14 mouse cellular contexts compared by ENCODE assay signal in the genomic region with DNA sequence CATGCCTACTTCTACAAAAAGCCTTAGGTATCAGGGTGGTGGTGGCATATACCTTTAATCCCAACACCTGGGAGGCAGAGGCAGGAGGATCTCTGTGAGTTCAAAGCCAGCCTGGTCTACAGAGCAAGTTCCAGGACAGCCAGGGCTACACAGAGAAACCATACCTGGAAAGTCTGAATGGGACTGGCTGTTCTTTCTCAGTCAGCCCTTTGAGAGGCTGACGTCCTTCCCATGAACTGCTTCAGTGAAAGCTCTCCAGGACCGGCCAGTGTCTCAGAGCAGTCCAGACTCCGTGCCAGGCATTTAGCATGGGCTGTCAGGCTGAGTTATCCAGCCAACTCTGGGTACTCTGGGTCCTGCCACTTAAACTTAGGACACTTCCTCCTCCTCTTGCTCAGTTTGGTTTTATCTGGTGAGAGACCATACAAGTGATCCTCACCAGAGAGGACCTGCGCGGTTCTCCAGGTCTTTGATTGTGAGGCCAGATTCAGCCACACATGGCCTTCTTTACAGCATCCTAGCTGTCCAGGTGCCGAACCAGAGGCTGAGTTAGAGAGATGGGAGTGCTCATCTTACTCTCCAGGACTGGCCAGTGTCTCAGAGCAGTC. TPM values are rescaled to one million over a fixed set of nuclear protein-coding genes. Genes with fewer than 3 reads are reported as not detected.
DNase-seq lines count a peak whose midpoint lies in the region; ATAC-seq and TF ChIP-seq lines count a peak whose summit lies in the region.
"Had no signal": no experiment of that assay in that cellular context is flagged by ENCODE, and none has a peak within 500 bp of the region (broad histone marks: within the 10 kb centered on the region; RNA-seq: fewer than 3 reads in every experiment).

No protein-coding gene starts in this region.

- no peak overlapping the region for H3K4me3 ChIP-seq in heart, embryonic 14.5 days (ENCODE audit: control insufficient read depth in 1 of 2, insufficient read depth in 1 of 2, low read depth in 1 of 2, low read length in 2 of 2)
- no peak overlapping the region for H3K4me3 ChIP-seq in lung, embryonic 16.5 days (ENCODE audit: low read length)
- H3K4me3 ChIP-seq in bone marrow macrophage, adult 2 months (ENCODE audit: insufficient read depth, low read length), result no peak overlapping the region
- no peak overlapping the region for H3K4me3 ChIP-seq in liver, postnatal 0 days (ENCODE audit: low read depth, low read length)
- no peak overlapping the region for H3K4me3 ChIP-seq in midbrain, postnatal 0 days (ENCODE audit: low read depth, low read length)
- no peak overlapping the region for H3K4me3 ChIP-seq in neural tube, embryonic 15.5 days (replicated peaks)
- H3K4me3 ChIP-seq: embryonic facial prominence, embryonic 15.5 days; forebrain, embryonic 15.5 days had no signal

- H3K4me1 ChIP-seq in heart, embryonic 14.5 days (ENCODE audit: control insufficient read depth in 2 of 2, insufficient read depth in 2 of 2, low read length in 2 of 2), result peaks cover 12 to 22% of the 10 kb centered on the region in 2 experiments
- H3K4me1 ChIP-seq in lung, embryonic 16.5 days (replicated peaks; ENCODE audit: control insufficient read depth, insufficient read depth, low read length), result peaks cover 9% of the 10 kb centered on the region; the same call in 1 of the 2 replicates
- peaks cover 42% of the 10 kb centered on the region for H3K4me1 ChIP-seq in bone marrow macrophage, adult 2 months (ENCODE audit: control insufficient read depth, insufficient read depth, low read length)
- H3K4me1 ChIP-seq in liver, postnatal 0 days (ENCODE audit: insufficient read depth), result peaks cover 18% of the 10 kb centered on the region
- H3K4me1 ChIP-seq in midbrain, postnatal 0 days (ENCODE audit: insufficient read depth, low read length), result no peaks in the 10 kb centered on the region
- peaks cover 10% of the 10 kb centered on the region for H3K4me1 ChIP-seq in neural tube, embryonic 15.5 days

- peak overlapping the region; percentile 36 to 69 for H3K27ac ChIP-seq in heart, embryonic 14.5 days (replicated peaks in 1 of 2; ENCODE audit: control insufficient read depth in 1 of 2, insufficient read depth in 1 of 2, low read depth in 2 of 2, low read length in 2 of 2)
- peak overlapping the region; percentile 10 for H3K27ac ChIP-seq in lung, embryonic 16.5 days (ENCODE audit: low read length)
- H3K27ac ChIP-seq in bone marrow macrophage, adult 2 months (ENCODE audit: insufficient read depth, low read depth, low read length), result peak overlapping the region; percentile 85; the same call in 1 of the 2 replicates
- peak overlapping the region; percentile 80 for H3K27ac ChIP-seq in liver, postnatal 0 days (ENCODE audit: low read depth)
- H3K27ac ChIP-seq in midbrain, postnatal 0 days (ENCODE audit: low read depth, low read length), result no peak overlapping the region
- no peak overlapping the region for H3K27ac ChIP-seq in neural tube, embryonic 15.5 days (replicated peaks)
- H3K27ac ChIP-seq: embryonic facial prominence, embryonic 15.5 days; forebrain, embryonic 15.5 days; hindbrain, postnatal 0 days had no signal

- no peak for ATAC-seq in heart, embryonic 14.5 days (ENCODE audit: insufficient number of reproducible peaks, insufficient read depth, low FRiP score, low read depth)
- no peak for ATAC-seq in lung, embryonic 16.5 days (ENCODE audit: low read depth)
- ATAC-seq in liver, postnatal 0 days, result no peak
- ATAC-seq in midbrain, postnatal 0 days (ENCODE audit: low FRiP score), result no peak
- ATAC-seq in neural tube, embryonic 15.5 days (ENCODE audit: low FRiP score), result no peak
- ATAC-seq: forebrain, embryonic 15.5 days; hindbrain, postnatal 0 days had no signal

- no peaks in the 10 kb centered on the region for H3K9me3 ChIP-seq in heart, embryonic 14.5 days (ENCODE audit: control insufficient read depth, low read length)
- H3K9me3 ChIP-seq in lung, embryonic 16.5 days (ENCODE audit: control insufficient read depth, low read length), result no peaks in the 10 kb centered on the region
- H3K9me3 ChIP-seq in liver, postnatal 0 days (ENCODE audit: low read length), result no peaks in the 10 kb centered on the region
- no peaks in the 10 kb centered on the region for H3K9me3 ChIP-seq in midbrain, postnatal 0 days (ENCODE audit: low read length)
- no peaks in the 10 kb centered on the region for H3K9me3 ChIP-seq in neural tube, embryonic 15.5 days (replicated peaks)
- H3K9me3 ChIP-seq: embryonic facial prominence, embryonic 15.5 days; forebrain, embryonic 15.5 days had no signal

- no peak for TF ChIP-seq POLR2A in bone marrow macrophage, adult 2 months (IDR thresholded peaks at IDR 0.05; ENCODE audit: borderline replicate concordance, low read depth, low read length)

- no peaks in the 10 kb centered on the region for H3K36me3 ChIP-seq in heart, embryonic 14.5 days (ENCODE audit: control insufficient read depth, insufficient read depth, low read length)
- no peaks in the 10 kb centered on the region for H3K36me3 ChIP-seq in lung, embryonic 16.5 days (ENCODE audit: control insufficient read depth, insufficient read depth, low read length)
- no peaks in the 10 kb centered on the region for H3K36me3 ChIP-seq in liver, postnatal 0 days (replicated peaks; ENCODE audit: insufficient read depth, low read length)
- H3K36me3 ChIP-seq in midbrain, postnatal 0 days (ENCODE audit: insufficient read depth, low read length), result no peaks in the 10 kb centered on the region
- H3K36me3 ChIP-seq in neural tube, embryonic 15.5 days, result no peaks in the 10 kb centered on the region
- H3K36me3 ChIP-seq: embryonic facial prominence, embryonic 15.5 days; forebrain, embryonic 15.5 days had no signal

- no peak for TF ChIP-seq EP300 in liver, postnatal 0 days (IDR thresholded peaks at IDR 0.05; ENCODE audit: low read depth)

- no peaks in the 10 kb centered on the region for H3K27me3 ChIP-seq in heart, embryonic 14.5 days (ENCODE audit: control insufficient read depth, insufficient read depth, low read length)
- H3K27me3 ChIP-seq in lung, embryonic 16.5 days (ENCODE audit: control insufficient read depth, insufficient read depth, low read depth, low read length), result no peaks in the 10 kb centered on the region
- H3K27me3 ChIP-seq in liver, postnatal 0 days (ENCODE audit: insufficient read depth, low read length), result 0 out of 2 replicates have a peak, but pooled peaks cover 3% of the 10 kb centered on the region
- no peaks in the 10 kb centered on the region for H3K27me3 ChIP-seq in midbrain, postnatal 0 days (ENCODE audit: insufficient read depth, low read length)
- no peaks in the 10 kb centered on the region for H3K27me3 ChIP-seq in neural tube, embryonic 15.5 days (replicated peaks)
- H3K27me3 ChIP-seq: embryonic facial prominence, embryonic 15.5 days; forebrain, embryonic 15.5 days had no signal

- no peak overlapping the region for H3K4me2 ChIP-seq in heart, embryonic 14.5 days (ENCODE audit: low read length)
- H3K4me2 ChIP-seq in lung, embryonic 16.5 days (ENCODE audit: low read depth, low read length), result no peak overlapping the region
- H3K4me2 ChIP-seq in liver, postnatal 0 days (ENCODE audit: low read depth, low read length), result no peak overlapping the region
- no peak overlapping the region for H3K4me2 ChIP-seq in midbrain, postnatal 0 days (ENCODE audit: low read depth, low read length, poor library complexity, severe bottlenecking)
- H3K4me2 ChIP-seq in neural tube, embryonic 15.5 days, result no peak overlapping the region
- H3K4me2 ChIP-seq: embryonic facial prominence, embryonic 15.5 days; forebrain, embryonic 15.5 days had no signal

- DNase-seq in heart, adult 8-10 months (ENCODE audit: low spot score), result no peak
- DNase-seq in lung, postnatal 10 days, result no peak
- DNase-seq in liver, postnatal 0 days, result no peak
- no peak for DNase-seq in midbrain, postnatal 0 days (ENCODE audit: low spot score)
- DNase-seq: cerebellum, postnatal 25 days; gastrocnemius, postnatal 36 days had no signal

- no peak for TF ChIP-seq CTCF in bone marrow macrophage, adult 2 months (IDR thresholded peaks at IDR 0.05; ENCODE audit: low read depth, low read length)
- no peak for TF ChIP-seq CTCF in liver, postnatal 0 days (IDR thresholded peaks at IDR 0.05; ENCODE audit: low read depth)
- no peak for TF ChIP-seq CTCF in midbrain, postnatal 0 days (IDR thresholded peaks at IDR 0.05)

- WGBS in heart, embryonic 14.5 days, result 65% methylated on average over 6 of the region's 6 CpGs
- WGBS in lung, embryonic 16.5 days, result 68% methylated on average over 6 of the region's 6 CpGs
- 41% methylated on average over 6 of the region's 6 CpGs for WGBS in liver, postnatal 0 days (ENCODE audit: insufficient replicate concordance)
- WGBS in midbrain, postnatal 0 days, result 82% methylated on average over 6 of the region's 6 CpGs
- WGBS in neural tube, embryonic 15.5 days, result 88% methylated on average over 6 of the region's 6 CpGs

- H3K9ac ChIP-seq in heart, embryonic 14.5 days (ENCODE audit: low read length), result no peak overlapping the region
- no peak overlapping the region for H3K9ac ChIP-seq in lung, embryonic 16.5 days (ENCODE audit: low read length)
- H3K9ac ChIP-seq in liver, postnatal 0 days (replicated peaks), result no peak overlapping the region
- H3K9ac ChIP-seq in midbrain, postnatal 0 days (replicated peaks; ENCODE audit: low read length, poor library complexity, severe bottlenecking), result no peak overlapping the region
- no peak overlapping the region for H3K9ac ChIP-seq in neural tube, embryonic 15.5 days (replicated peaks)
- H3K9ac ChIP-seq: embryonic facial prominence, embryonic 15.5 days; forebrain, embryonic 15.5 days had no signal

RNA-seq across cellular contexts. Expression of a gene that starts 27.1 kb away (rescaled TPM):
- polyA plus RNA-seq in heart, embryonic 14.5 days (2014; fragmentation: Nextera tagmentation; extraction: Ambion mirVana), result 0.85 and 1.8 TPM in 2 replicates
- total RNA-seq in heart, adult 8-10 months (2022), result 1 to 10 TPM in 3 of 4 experiments, under 1 TPM in 1; 0.54 to 2.1 (median 1.1) TPM
- 57.2 and 59.7 TPM in 2 replicates for polyA plus RNA-seq in lung, embryonic 16.5 days (2015; fragmentation: Nextera tagmentation; extraction: Ambion mirVana)
- not detected in 2 replicates for polyA plus RNA-seq in bone marrow macrophage, adult 2 months (2012; ENCODE audit: insufficient read depth, insufficient read length, missing spikeins)
- polyA plus RNA-seq in liver, postnatal 0 days (2015; fragmentation: Nextera tagmentation; extraction: Ambion mirVana), result 0.36 and 0.45 TPM in 2 replicates
- total RNA-seq in midbrain, postnatal 0 days (2014; rRNA removed), result not detected in 2 replicates
- polyA plus RNA-seq in midbrain, postnatal 0 days (2015; fragmentation: Nextera tagmentation; extraction: Ambion mirVana), result 0.22 and 0.33 TPM in 2 replicates
- polyA plus RNA-seq in neural tube, embryonic 15.5 days (2015; fragmentation: Nextera tagmentation; extraction: Ambion mirVana), result 0.44 and 0.63 TPM in 2 replicates
- total RNA-seq: hindbrain, postnatal 0 days had no signal
- polyA plus RNA-seq: large intestine, adult 2 months had no signal

RNA-seq across cellular contexts. Expression of a gene that starts 36.0 kb away (rescaled TPM):
- polyA plus RNA-seq in heart, embryonic 14.5 days (2014; fragmentation: Nextera tagmentation; extraction: Ambion mirVana), result 49.5 and 50.4 TPM in 2 replicates
- 10 to 100 TPM; 21.1 to 25.4 (median 21.4) TPM for total RNA-seq in heart, adult 8-10 months (2022)
- 75.0 and 82.4 TPM in 2 replicates for polyA plus RNA-seq in lung, embryonic 16.5 days (2015; fragmentation: Nextera tagmentation; extraction: Ambion mirVana)
- polyA plus RNA-seq in bone marrow macrophage, adult 2 months (2012; ENCODE audit: insufficient read depth, insufficient read length, missing spikeins), result 36.4 and 39.1 TPM in 2 replicates
- 33.8 and 34.4 TPM in 2 replicates for polyA plus RNA-seq in liver, postnatal 0 days (2015; fragmentation: Nextera tagmentation; extraction: Ambion mirVana)
- 33.5 and 61.1 TPM in 2 replicates for total RNA-seq in midbrain, postnatal 0 days (2014; rRNA removed)
- 74.2 and 75.6 TPM in 2 replicates for polyA plus RNA-seq in midbrain, postnatal 0 days (2015; fragmentation: Nextera tagmentation; extraction: Ambion mirVana)
- 77.2 TPM in 2 replicates for polyA plus RNA-seq in neural tube, embryonic 15.5 days (2015; fragmentation: Nextera tagmentation; extraction: Ambion mirVana)

RNA-seq across cellular contexts. Expression of a gene that starts 49.8 kb away (rescaled TPM):
- 6.9 and 8.0 TPM in 2 replicates for polyA plus RNA-seq in heart, embryonic 14.5 days (2014; fragmentation: Nextera tagmentation; extraction: Ambion mirVana)
- total RNA-seq in heart, adult 8-10 months (2022), result 1 to 10 TPM; 1.5 to 4.7 (median 2.4) TPM
- polyA plus RNA-seq in lung, embryonic 16.5 days (2015; fragmentation: Nextera tagmentation; extraction: Ambion mirVana), result 2.5 and 2.6 TPM in 2 replicates
- 14.8 and 15.6 TPM in 2 replicates for polyA plus RNA-seq in bone marrow macrophage, adult 2 months (2012; ENCODE audit: insufficient read depth, insufficient read length, missing spikeins)
- 0.31 and 0.38 TPM in 2 replicates for polyA plus RNA-seq in liver, postnatal 0 days (2015; fragmentation: Nextera tagmentation; extraction: Ambion mirVana)
- 0.09 and 1.0 TPM in 2 replicates for total RNA-seq in midbrain, postnatal 0 days (2014; rRNA removed)
- polyA plus RNA-seq in midbrain, postnatal 0 days (2015; fragmentation: Nextera tagmentation; extraction: Ambion mirVana), result 0.16 and 0.33 TPM in 2 replicates
- polyA plus RNA-seq in neural tube, embryonic 15.5 days (2015; fragmentation: Nextera tagmentation; extraction: Ambion mirVana), result 0.12 and 0.41 TPM in 2 replicates

Comparison
In these comparisons a context has a peak if more than half of its experiments do, and no peak if none do; other contexts are left out.
1. H3K27ac ChIP-seq: peak in heart, embryonic 14.5 days (2 of 2), lung, embryonic 16.5 days (single experiment), bone marrow macrophage, adult 2 months (single experiment) and liver, postnatal 0 days (single experiment); none in midbrain, postnatal 0 days (single experiment) and neural tube, embryonic 15.5 days (single experiment).
2. RNA of a gene that starts 27.1 kb away (polyA plus RNA-seq): 57.2 to 59.7 TPM in lung, embryonic 16.5 days; 0.85 to 1.8 TPM in heart, embryonic 14.5 days, 0.44 to 0.63 TPM in neural tube, embryonic 15.5 days, 0.36 to 0.45 TPM in liver, postnatal 0 days, 0.22 to 0.33 TPM in midbrain, postnatal 0 days and not detected in bone marrow macrophage, adult 2 months; every median in the first group is over 10 times any median in the second.